Mouse (Mus musculus) right cerebral cortex, postnatal 14 days (tissue): Measurements from ENCODE around the gene Tapt1.
A peak's percentile ranks its signal among the peaks of the same experiment; 100 is the strongest.
"Not testable (repeated sequence)": the region's sequence is repeated elsewhere in the genome, so short reads cannot be mapped to it uniquely, and the experiment has no call there.

Experiments
- DNase-seq: peaks from one replicate; pipeline ENCODE4 v3.0.0; 2022

The Tapt1 gene

DNA sequence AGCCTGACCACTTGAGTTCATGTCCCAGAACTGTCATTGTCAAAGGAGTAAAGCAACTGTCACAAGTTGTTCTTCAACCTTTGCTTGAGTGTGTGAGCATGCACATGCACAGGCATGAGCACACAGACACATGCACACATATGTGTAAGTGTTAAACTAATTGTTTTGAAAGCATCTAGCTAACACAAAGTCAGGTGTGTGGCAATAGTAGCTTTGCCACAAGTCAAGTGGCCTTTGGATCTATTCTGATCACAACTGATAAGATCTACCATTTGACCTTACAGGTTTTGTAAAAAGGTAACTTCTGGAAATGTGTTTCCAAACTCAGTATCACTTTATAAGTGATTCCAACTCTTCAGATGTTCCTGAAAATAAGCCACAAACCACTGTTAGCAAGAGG is 39.1 kb downstream of the Tapt1 start:
- no peak for DNase-seq

DNA sequence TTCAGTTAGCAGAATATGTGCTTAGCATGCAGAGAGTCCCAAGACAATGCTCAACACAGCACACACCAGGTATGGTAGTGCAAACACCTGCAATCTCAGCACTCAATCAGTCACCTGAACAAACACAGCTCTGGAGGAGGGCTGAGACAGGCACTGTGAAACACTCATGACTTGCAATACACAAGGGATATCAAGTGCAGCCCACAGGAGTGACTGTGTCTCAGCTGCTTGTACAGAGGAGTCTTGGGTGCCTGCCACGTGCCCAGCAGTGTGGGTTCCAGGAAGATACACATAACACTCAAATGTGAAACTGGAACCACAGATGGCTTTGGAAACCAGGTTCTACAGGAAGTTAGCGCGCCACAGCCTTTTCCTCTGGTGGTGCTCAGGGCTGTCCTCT is 44.8 kb downstream of the Tapt1 start:
- DNase-seq = peak; percentile 36

DNA sequence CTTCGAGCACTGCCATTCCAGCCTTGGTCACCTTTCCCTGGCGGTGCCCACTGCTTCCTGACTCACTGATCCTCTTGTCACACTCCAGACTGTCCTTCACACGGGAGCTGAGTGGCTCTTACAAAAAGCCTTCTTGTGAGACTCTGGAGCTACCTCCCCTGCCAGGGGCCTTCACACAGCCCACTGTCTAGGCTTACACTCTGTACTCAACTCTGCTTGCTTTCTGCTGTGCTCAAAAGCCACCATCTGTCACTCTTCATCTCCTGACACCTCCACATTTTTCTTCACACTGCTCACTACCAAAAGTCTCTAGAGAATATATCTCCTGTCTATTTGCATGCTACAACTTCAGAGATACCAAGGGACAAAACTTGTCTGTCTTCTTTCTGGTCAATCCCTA is 46.0 kb downstream of the Tapt1 start:
- no peak for DNase-seq

GRCm38 (mm10) chr5:44174046-44174445 is 52.4 kb downstream of the Tapt1 start:
- DNase-seq = no peak

DNA sequence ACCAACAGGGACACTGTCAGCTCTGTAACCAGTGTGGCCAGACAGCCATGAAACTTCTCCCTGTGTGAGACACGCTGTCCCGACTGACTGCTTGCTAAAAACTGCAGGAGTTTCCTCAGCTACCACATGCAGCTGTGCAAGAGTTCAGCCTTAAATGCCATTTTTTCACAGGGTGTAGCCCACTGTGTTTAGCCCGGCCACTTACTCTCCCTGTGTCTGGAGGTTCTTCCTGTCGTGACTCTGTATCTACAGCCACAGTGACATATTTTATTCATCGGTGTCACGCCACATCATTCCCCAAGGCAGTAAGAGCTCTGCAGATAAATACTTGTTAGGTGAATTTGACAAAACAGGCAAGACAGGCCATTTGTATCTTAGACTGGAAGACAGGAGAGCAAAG is 59.6 kb downstream of the Tapt1 start:
- no peak for DNase-seq

DNA sequence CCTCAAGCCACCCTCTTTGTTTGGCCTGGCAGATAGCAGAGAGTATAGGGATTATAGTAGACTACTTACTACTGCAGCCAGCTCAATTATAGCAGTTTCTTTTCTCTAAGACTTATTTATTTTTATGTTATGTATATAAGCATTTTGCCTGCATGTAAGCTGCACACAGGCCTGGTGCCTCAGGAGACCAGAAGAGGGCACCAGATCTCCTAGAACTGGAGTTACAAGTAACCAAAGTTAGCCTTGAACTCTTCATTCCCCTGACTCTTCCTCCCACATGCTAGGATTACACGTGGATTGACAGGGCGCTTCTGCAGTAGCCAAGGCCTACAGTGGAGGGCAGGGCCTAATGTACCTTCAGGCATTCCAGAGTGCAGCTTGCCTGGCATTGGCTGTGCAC is 60.6 kb downstream of the Tapt1 start:
- peak; percentile 18 for DNase-seq

DNA sequence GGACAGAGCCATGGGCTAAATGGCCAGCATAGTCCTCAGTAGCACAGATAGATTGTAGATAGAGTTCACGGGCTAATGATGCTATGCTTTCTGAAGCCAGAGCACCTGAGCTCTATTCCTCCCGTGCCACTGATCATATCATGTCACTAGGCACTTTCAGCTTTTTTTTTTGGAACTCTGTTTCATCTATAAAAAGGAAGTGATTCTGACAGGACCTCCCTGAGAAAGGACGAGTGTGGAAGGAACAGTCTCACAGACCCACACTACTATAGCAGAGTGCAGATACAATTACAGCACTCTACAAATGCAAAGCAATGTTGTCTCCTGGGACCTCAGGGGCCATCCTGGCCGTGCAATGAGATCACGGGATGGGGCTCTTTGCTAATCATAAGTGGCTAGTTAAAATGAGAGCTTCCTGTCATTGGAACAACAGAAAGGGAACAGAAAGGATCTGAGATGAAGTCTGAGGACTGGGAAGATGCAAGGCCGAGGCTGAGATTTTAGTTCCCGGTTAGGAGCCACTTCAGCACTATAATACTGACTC is 62.1 kb downstream of the Tapt1 start:
- no peak for DNase-seq

DNA sequence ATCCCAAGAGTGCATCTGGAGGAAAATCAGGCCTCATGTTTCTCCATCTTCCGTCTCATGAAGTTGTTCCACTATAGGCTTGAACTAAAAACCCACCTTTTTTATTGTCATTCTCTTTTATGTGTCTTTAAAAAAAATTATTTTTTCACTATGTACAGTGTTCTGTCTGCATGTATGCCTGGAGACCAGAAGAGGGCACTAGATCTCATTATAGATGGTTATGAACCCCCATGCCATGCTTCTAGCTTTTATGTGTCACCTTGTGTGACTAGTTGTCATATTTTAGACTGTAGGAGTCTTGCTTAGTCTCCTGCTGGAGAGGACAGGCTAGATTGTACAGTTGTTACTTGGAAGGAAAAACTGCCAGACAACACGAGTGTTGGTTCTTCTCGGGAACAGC is 63.1 kb downstream of the Tapt1 start:
- DNase-seq = no peak

DNA sequence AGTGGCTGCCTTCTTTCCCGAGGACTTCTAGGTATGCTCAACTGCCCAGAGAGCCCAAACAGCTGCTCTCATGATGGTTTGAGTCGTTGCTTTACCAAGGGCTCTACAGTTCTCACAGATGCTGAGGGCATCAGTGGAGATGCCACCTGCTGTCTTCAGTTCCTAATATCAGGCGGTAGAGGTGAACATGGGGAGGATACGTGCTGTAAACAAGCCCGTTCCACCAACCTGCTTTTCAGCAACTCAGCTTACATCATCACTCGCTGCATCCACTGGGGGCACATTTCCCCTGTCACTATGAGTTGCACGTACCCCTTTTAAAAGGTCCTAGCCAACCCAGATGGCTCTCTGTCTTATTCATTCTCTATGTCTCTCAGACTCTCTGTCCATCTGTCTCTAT is 63.6 kb downstream of the Tapt1 start:
- DNase-seq = no peak

- no peak for DNase-seq
Observed at GRCm38 (mm10) chr5:44159679-44160438, 66.6 kb downstream of the Tapt1 start.

DNA sequence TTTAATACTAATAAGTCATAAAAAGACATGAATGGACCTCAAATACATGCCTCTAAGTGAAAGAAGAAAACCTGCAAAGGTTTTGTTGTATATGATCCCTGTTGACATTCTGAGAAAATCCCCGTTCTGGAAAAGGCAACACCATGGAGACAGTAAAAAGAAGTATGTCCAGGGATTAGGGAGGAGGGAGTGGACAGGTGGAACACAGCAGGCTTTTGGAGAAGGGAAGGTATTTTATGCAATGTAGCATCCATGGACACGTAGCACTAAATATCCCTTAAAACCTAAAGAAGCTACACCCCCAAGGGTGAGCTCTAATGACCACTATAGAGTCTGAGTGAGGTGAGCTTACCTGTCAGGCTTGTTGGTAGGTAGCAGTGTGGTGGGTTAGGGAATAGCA is 67.2 kb downstream of the Tapt1 start:
- DNase-seq = no peak

- no peak for DNase-seq
Observed at GRCm38 (mm10) chr5:44158458-44158857, 68.0 kb downstream of the Tapt1 start.

- DNase-seq = no peak
Observed at GRCm38 (mm10) chr5:44157760-44158159, 68.7 kb downstream of the Tapt1 start.

DNA sequence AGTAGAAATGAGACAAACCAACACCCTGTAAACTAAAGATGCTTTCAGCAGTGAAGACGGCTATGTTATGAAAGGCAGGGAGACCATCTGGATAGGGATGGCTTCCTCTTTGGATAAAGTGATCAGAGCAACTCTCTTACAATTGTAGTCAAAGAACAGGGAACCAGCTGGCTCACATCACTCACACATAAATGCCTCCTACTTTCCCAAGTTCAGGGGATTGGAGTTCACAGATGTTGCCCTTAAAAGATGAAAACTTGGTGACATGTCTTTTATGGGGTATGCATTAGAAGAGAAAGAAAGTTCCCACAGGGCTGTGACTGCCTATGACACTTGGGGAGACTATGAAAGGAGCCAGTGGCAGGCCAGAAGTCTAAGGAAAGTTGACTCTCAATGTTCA is 73.4 kb downstream of the Tapt1 start:
- no peak for DNase-seq

- DNase-seq = peak; percentile 34
Observed at GRCm38 (mm10) chr5:44151327-44152051, 74.9 kb downstream of the Tapt1 start.

DNA sequence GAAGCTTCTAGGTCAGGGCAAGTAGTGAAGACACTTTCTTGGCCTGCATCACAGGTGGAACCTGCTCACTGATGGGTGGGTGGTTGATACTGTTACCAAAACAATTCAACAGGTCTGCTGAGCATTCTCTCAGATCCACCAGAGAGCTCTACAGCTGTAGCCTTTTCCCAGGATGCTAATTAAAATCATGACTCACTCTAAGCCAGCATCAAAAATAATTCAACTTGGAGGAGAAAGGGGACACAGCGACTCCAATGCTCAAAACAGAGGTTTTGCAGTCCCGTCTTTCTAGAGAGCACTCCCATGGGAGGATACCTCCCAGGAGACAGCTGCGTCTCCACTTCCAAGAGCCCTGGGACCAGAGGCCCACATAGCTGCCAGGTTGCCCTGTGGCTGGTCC is 78.7 kb downstream of the Tapt1 start:
- DNase-seq = no peak

GRCm38 (mm10) chr5:44146437-44147332 is 79.7 kb downstream of the Tapt1 start:
- no peak for DNase-seq

DNA sequence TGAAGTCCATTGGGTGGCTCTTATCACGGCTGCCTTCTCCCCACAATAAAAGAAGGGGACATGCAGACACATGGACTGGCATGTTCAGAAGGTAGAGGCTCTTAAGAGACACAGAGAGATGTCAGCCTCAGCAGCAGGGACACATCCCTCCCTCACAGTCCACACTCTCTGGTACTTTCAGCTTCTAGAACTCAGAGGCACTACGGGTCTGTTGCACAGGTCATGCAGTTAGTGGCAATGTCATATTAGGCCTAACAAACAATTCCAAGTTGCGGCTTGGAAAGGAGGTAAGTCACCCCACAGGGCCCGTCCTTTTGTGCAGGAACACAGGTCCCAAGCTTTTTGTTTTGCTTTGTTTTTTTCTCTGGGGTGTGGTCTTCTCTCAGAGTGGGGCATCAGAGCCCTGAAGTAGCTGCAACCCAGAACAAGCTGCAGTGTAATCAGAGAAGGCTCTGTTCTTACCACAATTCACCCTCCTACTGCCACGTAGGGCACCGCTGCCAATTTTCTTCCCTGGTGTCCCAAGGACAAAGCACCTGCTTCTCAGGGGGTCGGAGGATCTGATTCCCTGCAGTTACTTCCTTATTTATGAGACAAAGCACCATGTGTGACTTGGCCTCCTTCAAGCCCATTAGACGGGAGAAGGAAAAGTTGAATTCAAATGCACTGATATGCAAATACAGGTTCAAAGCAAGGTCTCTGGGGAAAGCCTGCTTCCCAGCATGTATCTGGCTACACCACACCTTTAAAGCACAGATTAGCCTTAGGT is 82.8 kb downstream of the Tapt1 start:
- no peak for DNase-seq

DNA sequence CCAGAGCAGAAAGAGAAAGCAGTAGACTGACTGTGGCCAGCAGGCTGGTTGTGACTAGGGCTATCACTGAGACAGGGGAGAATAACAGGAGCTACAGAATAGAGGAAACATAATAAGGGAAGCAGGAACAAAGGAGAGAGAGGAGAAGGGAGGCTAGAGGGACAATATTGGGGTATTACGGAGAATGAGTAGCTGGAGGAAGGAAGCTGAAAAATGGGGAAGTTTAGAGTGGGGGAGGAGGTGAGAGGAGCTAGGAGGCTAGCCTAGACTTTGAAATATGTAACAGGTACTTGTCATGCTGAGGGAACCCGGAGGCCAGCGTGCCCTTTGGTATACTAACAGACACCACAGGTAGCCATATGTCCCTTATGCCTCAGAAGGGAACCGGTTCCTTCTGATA is 98.9 kb downstream of the Tapt1 start:
- DNase-seq = no peak

- not testable (repeated sequence) for DNase-seq
Observed at GRCm38 (mm10) chr5:44126574-44126973, 99.9 kb downstream of the Tapt1 start.
